Mouse (Mus musculus): Measurements from ENCODE around the gene Cib3. TPM values are rescaled to one million over a fixed set of nuclear protein-coding genes. Genes with fewer than 3 reads are reported as not detected.

Gene Cib3
- polyA plus RNA-seq, 1 experiment from 2014 or later = not detected

GRCm38 (mm10) chr8:72239499-72240402, 27.1 kb upstream of the Cib3 start, which contains the start of gene Ap1m1:
Ap1m1 (plus strand) TSS chr8:72240018.
- peak within 1 kb of the TSS; percentile 61 for H3K4me3 ChIP-seq
- 0 out of 2 replicates have a peak, but pooled peaks cover 5% of the 10 kb centered on the region for H3K36me3 ChIP-seq
- H3K4me1 ChIP-seq (replicated peaks) = peaks cover 21% of the 10 kb centered on the region
- under 1% methylated on average over 54 of the region's 54 CpGs for WGBS
- H3K27ac ChIP-seq (replicated peaks) = peak within 1 kb of the TSS; percentile 96
- peak within 1 kb of the TSS; percentile 72 for H3K4me2 ChIP-seq
- H3K9ac ChIP-seq = peak within 1 kb of the TSS; percentile 62
- H3K27me3 ChIP-seq = no peaks in the 10 kb centered on the region
- H3K9me3 ChIP-seq = no peaks in the 10 kb centered on the region
- ATAC-seq (ENCODE audit: low FRiP score, low read depth) = peak; percentile 96

- no peak overlapping the region for H3K27ac ChIP-seq (replicated peaks)
- H3K4me1 ChIP-seq (replicated peaks) = peaks cover 17% of the 10 kb centered on the region
- no peak for ATAC-seq (ENCODE audit: low FRiP score, low read depth)
- H3K4me3 ChIP-seq = no peak overlapping the region
- H3K9me3 ChIP-seq = no peaks in the 10 kb centered on the region
- no peak overlapping the region for H3K4me2 ChIP-seq
- H3K36me3 ChIP-seq = peaks cover 25% of the 10 kb centered on the region
- no peak overlapping the region for H3K9ac ChIP-seq
- H3K27me3 ChIP-seq = peaks cover 3% of the 10 kb centered on the region; the same call in 1 of the 2 replicates
- WGBS = 92% methylated on average over 5 of the region's 5 CpGs
Measured at GRCm38 (mm10) chr8:72222656-72223055, 10.0 kb upstream of the Cib3 start.

GRCm38 (mm10) chr8:72220758-72221157, 8.1 kb upstream of the Cib3 start:
- peaks cover 17% of the 10 kb centered on the region for H3K4me1 ChIP-seq (replicated peaks)
- peak overlapping the region; percentile 78 for H3K4me3 ChIP-seq
- H3K27ac ChIP-seq (replicated peaks) = no peak overlapping the region
- 87% methylated on average over 4 of the region's 4 CpGs for WGBS
- H3K4me2 ChIP-seq = peak overlapping the region; percentile 76
- no peak for ATAC-seq (ENCODE audit: low FRiP score, low read depth)
- no peak overlapping the region for H3K9ac ChIP-seq
- H3K9me3 ChIP-seq = no peaks in the 10 kb centered on the region
- H3K36me3 ChIP-seq = peaks cover 25% of the 10 kb centered on the region
- H3K27me3 ChIP-seq = peaks cover 8% of the 10 kb centered on the region; the same call in 1 of the 2 replicates

DNA sequence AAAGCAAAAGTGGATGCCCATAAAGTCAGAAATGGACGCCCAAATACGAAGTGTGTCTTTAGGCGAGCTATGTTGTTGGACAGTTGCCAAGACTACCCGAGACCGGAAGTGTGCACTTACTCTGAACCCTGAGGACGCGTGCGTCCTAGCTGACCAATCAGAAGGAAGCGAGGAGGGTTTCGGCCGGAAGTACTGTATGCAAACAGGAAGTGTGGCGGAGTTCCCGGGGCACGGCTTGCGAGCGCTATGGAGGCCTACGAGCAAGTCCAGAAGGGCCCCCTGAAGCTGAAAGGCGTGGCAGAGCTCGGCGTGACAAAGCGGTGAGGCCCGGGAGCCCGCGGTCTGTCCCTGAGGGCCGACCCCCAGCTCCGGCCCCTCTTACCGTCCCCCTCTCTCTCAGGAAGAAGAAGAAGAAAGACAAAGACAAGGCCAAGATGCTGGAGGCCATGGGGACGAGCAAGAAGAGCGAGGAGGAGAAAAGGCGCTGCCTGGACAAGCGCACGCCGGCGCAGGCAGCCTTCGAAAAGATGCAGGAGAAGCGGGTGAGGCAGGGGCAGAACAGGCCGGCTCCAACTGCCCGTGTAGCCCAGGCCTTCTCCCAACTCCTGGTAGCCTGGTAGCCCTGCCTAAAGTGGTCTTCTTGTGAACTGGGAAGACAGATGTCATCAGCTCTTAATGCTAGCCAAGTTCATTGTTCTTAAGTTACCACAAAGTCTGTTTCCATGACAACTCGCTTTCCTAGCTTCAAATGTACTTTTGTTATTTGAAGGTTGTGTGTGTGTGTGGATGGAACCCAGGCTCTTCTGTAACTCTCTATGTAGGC, 7.1 kb upstream of the Cib3 start, which contains the start of gene Fam32a:
Gene Fam32a (plus strand): TSS at position 190 of the 823 bp plus-strand sequence.
- 19% methylated on average over 39 of the region's 39 CpGs for WGBS
- H3K27ac ChIP-seq (replicated peaks) = peak within 1 kb of the TSS; percentile 76
- no peaks in the 10 kb centered on the region for H3K9me3 ChIP-seq
- H3K4me2 ChIP-seq = peak within 1 kb of the TSS; percentile 76
- peaks cover 8% of the 10 kb centered on the region; the same call in 1 of the 2 replicates for H3K27me3 ChIP-seq
- peak within 1 kb of the TSS; percentile 78 for H3K4me3 ChIP-seq
- peak; percentile 98 for ATAC-seq (ENCODE audit: low FRiP score, low read depth)
- peaks cover 17% of the 10 kb centered on the region for H3K4me1 ChIP-seq (replicated peaks)
- H3K9ac ChIP-seq = peak within 1 kb of the TSS; percentile 62
- peaks cover 25% of the 10 kb centered on the region for H3K36me3 ChIP-seq

GRCm38 (mm10) chr8:72218781-72219540, 6.3 kb upstream of the Cib3 start:
- Histone ChIP-seq H3K4me1 (replicated peaks) (peaks cover 17% of the 10 kb centered on the region), H3K4me2 (peak overlapping the region; percentile 76), H3K27ac (replicated peaks) (peak overlapping the region; percentile 62), H3K4me3 (peak overlapping the region; percentile 78), H3K9me3 (no peaks in the 10 kb centered on the region), H3K27me3 (peaks cover 8% of the 10 kb centered on the region; the same call in 1 of the 2 replicates), H3K36me3 (peaks cover 23% of the 10 kb centered on the region), H3K9ac (no peak overlapping the region)
- peak; percentile 49; the same call in 1 of the 2 replicates for ATAC-seq (ENCODE audit: low FRiP score, low read depth)
- 75% methylated on average over 10 of the region's 10 CpGs for WGBS

DNA sequence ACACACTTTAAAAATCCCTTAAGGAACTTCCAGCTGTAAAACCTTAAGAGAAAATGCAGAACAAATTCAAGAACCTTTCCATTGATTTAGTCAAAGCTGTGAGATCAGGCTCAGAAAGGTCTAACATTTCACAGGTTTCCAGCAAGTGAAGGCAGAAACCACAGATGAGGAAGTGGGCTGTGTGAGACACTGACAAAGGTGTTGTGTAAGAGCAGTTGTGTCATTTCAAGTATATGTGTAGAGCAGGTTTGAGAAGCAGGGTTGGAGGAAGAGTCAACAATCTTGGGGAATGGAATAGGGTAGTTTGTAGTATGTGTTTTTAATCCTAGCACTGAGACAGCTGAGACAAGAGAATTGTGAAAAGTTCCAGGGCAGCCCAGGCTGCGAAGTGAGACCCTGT, 3.2 kb upstream of the Cib3 start:
- ATAC-seq (ENCODE audit: low FRiP score, low read depth) = no peak
- Histone ChIP-seq H3K4me2 (no peak overlapping the region), H3K4me3 (no peak overlapping the region), H3K9ac (no peak overlapping the region), H3K9me3 (no peaks in the 10 kb centered on the region), H3K27ac (replicated peaks) (no peak overlapping the region), H3K36me3 (no peaks in the 10 kb centered on the region), H3K27me3 (peaks cover 8% of the 10 kb centered on the region; the same call in 1 of the 2 replicates), H3K4me1 (replicated peaks) (peaks cover 7% of the 10 kb centered on the region)
- WGBS = 30% methylated on average over 1 of the region's 1 CpGs

DNA sequence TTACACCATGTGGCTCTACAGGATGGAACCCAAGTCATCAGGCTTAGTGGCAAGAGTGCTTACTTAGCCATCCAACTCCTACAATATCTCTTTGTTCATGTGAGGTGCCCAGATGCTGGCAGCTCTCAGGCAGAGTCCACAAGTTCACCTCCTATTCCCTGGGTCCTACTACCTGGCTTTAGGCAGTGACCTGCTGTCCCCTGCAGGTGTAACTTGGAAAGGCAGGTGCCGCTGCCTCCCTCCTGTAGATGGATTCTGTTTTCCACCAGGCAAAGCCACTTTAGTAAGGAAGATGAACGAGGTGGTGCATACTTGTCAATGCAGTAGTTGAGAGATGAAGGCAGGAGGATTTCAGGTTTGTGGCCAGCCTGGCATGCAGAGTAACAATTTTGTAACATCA, 2.4 kb upstream of the Cib3 start:
- Histone ChIP-seq H3K4me1 (replicated peaks) (no peaks in the 10 kb centered on the region), H3K9ac (no peak overlapping the region), H3K27ac (replicated peaks) (no peak overlapping the region), H3K4me2 (no peak overlapping the region), H3K4me3 (no peak overlapping the region), H3K9me3 (no peaks in the 10 kb centered on the region), H3K36me3 (no peaks in the 10 kb centered on the region), H3K27me3 (peaks cover 8% of the 10 kb centered on the region; the same call in 1 of the 2 replicates)
- 41% methylated on average over 2 of the region's 2 CpGs for WGBS
- ATAC-seq (ENCODE audit: low FRiP score, low read depth) = no peak

DNA sequence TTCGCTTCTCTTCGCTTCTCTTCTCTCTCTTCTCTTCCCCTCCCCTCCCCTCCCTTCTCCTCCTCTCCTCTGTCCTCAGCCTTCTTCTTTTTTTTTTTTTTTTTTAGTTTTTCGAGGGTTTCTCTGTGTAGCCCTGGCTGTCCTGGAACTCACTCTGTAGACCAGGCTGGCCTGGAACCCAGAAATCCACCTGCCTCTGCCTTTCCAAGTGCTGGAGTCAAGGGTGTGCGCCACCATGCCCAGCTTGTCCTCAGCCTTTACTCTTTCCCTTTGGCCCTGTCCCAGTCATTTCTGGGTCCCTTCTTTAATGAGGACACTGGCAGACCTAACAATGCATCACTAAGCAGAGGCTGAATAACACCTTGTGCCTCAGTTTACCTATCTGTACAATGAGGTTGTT, 899 bp upstream of the Cib3 start, which contains the start of gene Gm11034:
Gene Gm11034 (minus strand): TSS at position 101 of the 400 bp plus-strand sequence.
- H3K27ac ChIP-seq (replicated peaks) = no peak within 1 kb of the TSS
- ATAC-seq (ENCODE audit: low FRiP score, low read depth) = no peak
- 76% methylated on average over 4 of the region's 4 CpGs for WGBS
- H3K4me3 ChIP-seq = no peak within 1 kb of the TSS
- H3K4me1 ChIP-seq (replicated peaks) = no peaks in the 10 kb centered on the region
- no peak within 1 kb of the TSS for H3K4me2 ChIP-seq
- no peaks in the 10 kb centered on the region for H3K36me3 ChIP-seq
- H3K9me3 ChIP-seq = no peaks in the 10 kb centered on the region
- no peak within 1 kb of the TSS for H3K9ac ChIP-seq
- H3K27me3 ChIP-seq = peaks cover 8% of the 10 kb centered on the region; the same call in 1 of the 2 replicates

DNA sequence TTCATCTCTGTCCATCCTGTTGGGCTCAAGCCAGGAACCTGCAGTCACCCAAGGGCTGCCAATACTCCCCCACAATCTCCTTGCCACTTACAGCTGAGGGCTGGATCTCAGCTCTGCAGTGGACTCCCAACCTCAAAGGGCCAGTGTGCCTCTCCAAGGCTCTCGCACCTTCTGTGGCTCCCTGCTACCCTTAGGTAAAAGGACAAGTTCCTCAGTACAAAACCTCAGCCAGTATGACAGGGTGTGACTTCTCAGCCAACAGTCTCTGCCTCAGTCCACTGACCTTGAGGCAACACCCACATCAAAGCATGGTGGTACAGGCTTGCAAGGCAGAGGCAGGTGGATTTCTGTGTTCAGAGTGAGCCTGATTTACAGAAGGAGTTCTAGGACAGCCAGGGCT, 791 bp downstream of the Cib3 start:
- Histone ChIP-seq H3K4me2 (no peak overlapping the region), H3K9ac (no peak overlapping the region), H3K4me1 (replicated peaks) (no peaks in the 10 kb centered on the region), H3K4me3 (no peak overlapping the region), H3K36me3 (no peaks in the 10 kb centered on the region), H3K9me3 (no peaks in the 10 kb centered on the region), H3K27ac (replicated peaks) (no peak overlapping the region), H3K27me3 (no peaks in the 10 kb centered on the region)
- WGBS = 94% methylated on average over 1 of the region's 1 CpGs
- no peak for ATAC-seq (ENCODE audit: low FRiP score, low read depth)

GRCm38 (mm10) chr8:72210710-72211109, 1.9 kb downstream of the Cib3 start:
- WGBS = 71% methylated on average over 2 of the region's 2 CpGs
- Histone ChIP-seq H3K4me2 (no peak overlapping the region), H3K9me3 (no peaks in the 10 kb centered on the region), H3K27me3 (no peaks in the 10 kb centered on the region), H3K27ac (replicated peaks) (no peak overlapping the region), H3K4me1 (replicated peaks) (no peaks in the 10 kb centered on the region), H3K9ac (no peak overlapping the region), H3K36me3 (no peaks in the 10 kb centered on the region), H3K4me3 (no peak overlapping the region)
- ATAC-seq (ENCODE audit: low FRiP score, low read depth) = no peak

- no peaks in the 10 kb centered on the region for H3K36me3 ChIP-seq
- H3K4me2 ChIP-seq = no peak overlapping the region
- no peaks in the 10 kb centered on the region for H3K4me1 ChIP-seq (replicated peaks)
- no peak for ATAC-seq (ENCODE audit: low FRiP score, low read depth)
- no peak overlapping the region for H3K4me3 ChIP-seq
- H3K27me3 ChIP-seq = no peaks in the 10 kb centered on the region
- H3K9me3 ChIP-seq = no peaks in the 10 kb centered on the region
- no peak overlapping the region for H3K9ac ChIP-seq
- 83% methylated on average over 4 of the region's 4 CpGs for WGBS
- H3K27ac ChIP-seq (replicated peaks) = no peak overlapping the region
Measured at GRCm38 (mm10) chr8:72210222-72210621, 2.4 kb downstream of the Cib3 start.
